Comparison of ENCODE assay signal across 7 mouse cellular contexts in the genomic region with DNA sequence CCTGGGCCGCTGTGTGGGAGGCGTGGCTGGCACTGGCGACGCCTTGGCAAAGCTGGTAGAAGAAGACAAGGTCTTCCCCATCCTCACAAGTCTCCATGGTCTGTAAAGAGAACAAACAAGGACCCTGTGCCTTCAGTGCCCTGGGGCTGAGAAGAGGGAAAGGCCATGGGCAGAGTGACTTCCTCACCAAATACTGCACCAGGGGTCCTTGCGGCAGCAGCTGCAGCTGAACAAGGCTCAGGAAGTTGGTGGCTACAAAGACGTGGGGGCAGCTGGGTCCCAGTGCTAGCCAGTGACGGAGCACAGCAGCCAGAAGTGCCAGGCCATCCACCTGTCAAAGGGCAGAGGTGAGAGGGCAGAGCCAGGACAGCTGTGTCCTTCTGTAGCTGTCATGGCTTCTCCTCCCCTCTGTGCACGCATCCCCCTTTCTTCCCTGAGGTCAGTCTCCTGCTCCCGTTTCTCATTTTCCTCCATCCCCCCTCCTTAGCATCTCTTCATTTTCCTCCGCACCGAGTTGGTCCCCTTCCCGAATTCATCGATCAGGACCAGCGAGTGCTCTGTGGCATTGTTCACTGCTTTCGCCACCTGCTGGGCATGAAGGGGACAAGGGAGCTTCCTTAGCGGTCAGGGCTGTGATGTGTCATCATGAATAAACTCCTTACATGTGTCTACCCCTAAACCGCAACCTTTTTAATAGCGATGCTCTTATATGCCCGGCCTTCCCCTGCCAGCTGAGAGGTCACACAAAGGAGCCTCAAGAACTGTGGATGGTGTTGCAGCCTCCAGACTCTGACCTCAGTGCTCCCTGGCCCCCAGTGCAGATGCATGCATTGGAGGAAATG. TPM values are rescaled to one million over a fixed set of nuclear protein-coding genes. Genes with fewer than 3 reads are reported as not detected.
DNase-seq lines count a peak whose midpoint lies in the region; ATAC-seq and TF ChIP-seq lines count a peak whose summit lies in the region.

No protein-coding gene starts in this region.

- WGBS in spleen, adult 2 months, result 17% methylated on average over 19 of the region's 19 CpGs
- WGBS in forebrain, embryonic 11.5 days, result 33% methylated on average over 19 of the region's 19 CpGs
- WGBS in liver, embryonic 14.5 days (ENCODE audit: insufficient replicate concordance), result 32% methylated on average over 19 of the region's 19 CpGs

- peak overlapping the region; percentile 7; the same call in 1 of the 2 replicates for H3K4me3 ChIP-seq in spleen, adult 2 months (ENCODE audit: extremely low read depth, insufficient read depth, insufficient read length)
- no peak overlapping the region for H3K4me3 ChIP-seq in forebrain, embryonic 11.5 days (ENCODE audit: low read depth, low read length)
- no peak overlapping the region for H3K4me3 ChIP-seq in liver, embryonic 14.5 days (ENCODE audit: insufficient read depth in 1 of 2, low read depth in 2 of 2, low read length in 2 of 2)

- no peak for TF ChIP-seq POLR2A in spleen, adult 2 months (IDR thresholded peaks at IDR 0.05; ENCODE audit: low read depth, low read length)

- ATAC-seq in forebrain, embryonic 11.5 days (replicated peaks; ENCODE audit: low FRiP score), result no peak
- ATAC-seq in liver, embryonic 14.5 days (ENCODE audit: insufficient read depth), result no peak

- no peaks in the 10 kb centered on the region for H3K27me3 ChIP-seq in spleen, adult 2 months (ENCODE audit: control insufficient read depth, insufficient read depth, low read length)
- no peaks in the 10 kb centered on the region for H3K27me3 ChIP-seq in forebrain, embryonic 11.5 days (ENCODE audit: control insufficient read depth, insufficient read depth, low read length)
- H3K27me3 ChIP-seq in liver, embryonic 14.5 days (ENCODE audit: control insufficient read depth, insufficient read depth, low read length), result no peaks in the 10 kb centered on the region

- H3K4me2 ChIP-seq in forebrain, embryonic 11.5 days (ENCODE audit: low read depth, low read length, severe bottlenecking), result no peak overlapping the region
- H3K4me2 ChIP-seq in liver, embryonic 14.5 days (ENCODE audit: low read depth), result no peak overlapping the region

- H3K27ac ChIP-seq in spleen, adult 2 months (ENCODE audit: insufficient read depth, low read length), result no peak overlapping the region
- H3K27ac ChIP-seq in forebrain, embryonic 11.5 days (ENCODE audit: low read depth, low read length), result no peak overlapping the region
- no peak overlapping the region for H3K27ac ChIP-seq in liver, embryonic 14.5 days

- no peaks in the 10 kb centered on the region for H3K9me3 ChIP-seq in forebrain, embryonic 11.5 days (ENCODE audit: control insufficient read depth, low read length)
- no peaks in the 10 kb centered on the region for H3K9me3 ChIP-seq in liver, embryonic 14.5 days (ENCODE audit: control insufficient read depth, low read length)

- DNase-seq in spleen, adult 2 months (ENCODE audit: low read depth in 1 of 2, low spot score in 2 of 2), result peak in 1 of 2 experiments; percentile 43
- no peak for DNase-seq in spleen, adult 12 weeks (ENCODE audit: low spot score)
- peak; percentile 52 for DNase-seq in forebrain, embryonic 11.5 days (ENCODE audit: low spot score)
- DNase-seq in liver, embryonic 14.5 days (ENCODE audit: low read depth in 3 of 3, low spot score in 3 of 3), result no peak
- DNase-seq in natural killer cell, adult 2 months (ENCODE audit: low spot score in 2 of 2), result peak; percentile 55 to 67
- no peak for DNase-seq in ovary, adult 18-20 months (ENCODE audit: low spot score)
- DNase-seq in gastrocnemius, postnatal 14 days, result no peak

- no peak for TF ChIP-seq EP300 in liver, embryonic 14.5 days (IDR thresholded peaks at IDR 0.05; ENCODE audit: low read depth)

- TF ChIP-seq CTCF in spleen, adult 2 months (IDR thresholded peaks at IDR 0.05; ENCODE audit: extremely low read depth, insufficient read depth, insufficient read length, insufficient replicate concordance), result peak; percentile 69; the same call in 1 of the 2 replicates
- TF ChIP-seq CTCF in liver, embryonic 14.5 days (IDR thresholded peaks at IDR 0.05; ENCODE audit: low read depth), result peak; percentile 80

- peaks cover 25% of the 10 kb centered on the region; the same call in 1 of the 2 replicates for H3K4me1 ChIP-seq in spleen, adult 2 months (ENCODE audit: control insufficient read depth, insufficient read depth, insufficient read length)
- H3K4me1 ChIP-seq in forebrain, embryonic 11.5 days (replicated peaks; ENCODE audit: control insufficient read depth, insufficient read depth, low read length), result peaks cover 13% of the 10 kb centered on the region
- peaks cover 6 to 17% of the 10 kb centered on the region in 2 experiments for H3K4me1 ChIP-seq in liver, embryonic 14.5 days (replicated peaks; ENCODE audit: control insufficient read depth in 2 of 2, insufficient read depth in 2 of 2, low read length in 1 of 2)

- H3K36me3 ChIP-seq in spleen, adult 2 months (ENCODE audit: control insufficient read depth, insufficient read depth, low read length), result no peaks in the 10 kb centered on the region
- no peaks in the 10 kb centered on the region for H3K36me3 ChIP-seq in forebrain, embryonic 11.5 days (ENCODE audit: control insufficient read depth, insufficient read depth, low read length)
- no peaks in the 10 kb centered on the region for H3K36me3 ChIP-seq in liver, embryonic 14.5 days (replicated peaks; ENCODE audit: control insufficient read depth, insufficient read depth, low read depth)

- peak overlapping the region; percentile 16; the same call in 1 of the 2 replicates for H3K9ac ChIP-seq in forebrain, embryonic 11.5 days (ENCODE audit: low read length)
- no peak overlapping the region for H3K9ac ChIP-seq in liver, embryonic 14.5 days (replicated peaks)

- intact Hi-C loops in gastrocnemius, postnatal 14 days (cut with DNase I; ENCODE audit: low total_unique reads), result no loop called here

RNA-seq across cellular contexts. Expression of gene Sapcd1, which starts 2.1 kb away (rescaled TPM):
- 7.3 and 14.7 TPM in 2 replicates for polyA plus RNA-seq in spleen, adult 2 months (2012; rRNA removed)
- polyA plus RNA-seq in forebrain, embryonic 11.5 days (2014; fragmentation: Nextera tagmentation; extraction: Ambion mirVana), result 4.0 and 4.1 TPM in 2 replicates
- 2.3 and 2.7 TPM in 2 replicates for polyA plus RNA-seq in liver, embryonic 14.5 days (2012; rRNA removed)
- 2.5 and 2.7 TPM in 2 replicates for polyA plus RNA-seq in liver, embryonic 14.5 days (2014; fragmentation: Nextera tagmentation; extraction: Ambion mirVana)
- 1 to 10 TPM in 1 of 2 experiments, under 1 TPM in 1; 0.38 to 1.5 TPM for total RNA-seq in gastrocnemius, postnatal 14 days (2021)

RNA-seq across cellular contexts. Expression of gene Vwa7, which starts 13.5 kb away (rescaled TPM):
- polyA plus RNA-seq in spleen, adult 2 months (2012; rRNA removed), result 0.72 and 0.90 TPM in 2 replicates
- polyA plus RNA-seq in forebrain, embryonic 11.5 days (2014; fragmentation: Nextera tagmentation; extraction: Ambion mirVana), result 0.15 and 0.27 TPM in 2 replicates
- 0.12 and 0.18 TPM in 2 replicates for polyA plus RNA-seq in liver, embryonic 14.5 days (2012; rRNA removed)
- 0.09 TPM in 1 of 2 replicates, not detected in the other for polyA plus RNA-seq in liver, embryonic 14.5 days (2014; fragmentation: Nextera tagmentation; extraction: Ambion mirVana)
- total RNA-seq in gastrocnemius, postnatal 14 days (2021), result 1 to 10 TPM; 3.7 to 3.9 TPM

RNA-seq across cellular contexts. Expression of gene Msh5, which starts 16.6 kb away (rescaled TPM):
- 8.6 and 9.5 TPM in 2 replicates for polyA plus RNA-seq in spleen, adult 2 months (2012; rRNA removed)
- 5.8 and 7.9 TPM in 2 replicates for polyA plus RNA-seq in forebrain, embryonic 11.5 days (2014; fragmentation: Nextera tagmentation; extraction: Ambion mirVana)
- 3.3 and 4.3 TPM in 2 replicates for polyA plus RNA-seq in liver, embryonic 14.5 days (2012; rRNA removed)
- polyA plus RNA-seq in liver, embryonic 14.5 days (2014; fragmentation: Nextera tagmentation; extraction: Ambion mirVana), result 2.3 and 2.9 TPM in 2 replicates
- under 1 TPM; 0.84 to 0.94 TPM for total RNA-seq in gastrocnemius, postnatal 14 days (2021)

RNA-seq across cellular contexts. Expression of gene Clic1, which starts 19.9 kb away (rescaled TPM):
- polyA plus RNA-seq in spleen, adult 2 months (2012; rRNA removed), result 123 and 134 TPM in 2 replicates
- polyA plus RNA-seq in forebrain, embryonic 11.5 days (2014; fragmentation: Nextera tagmentation; extraction: Ambion mirVana), result 67.7 and 74.5 TPM in 2 replicates
- 76.4 and 78.0 TPM in 2 replicates for polyA plus RNA-seq in liver, embryonic 14.5 days (2012; rRNA removed)
- polyA plus RNA-seq in liver, embryonic 14.5 days (2014; fragmentation: Nextera tagmentation; extraction: Ambion mirVana), result 38.1 and 39.9 TPM in 2 replicates
- total RNA-seq in gastrocnemius, postnatal 14 days (2021), result 10 to 100 TPM; 28.3 to 32.5 TPM

RNA-seq across cellular contexts. Expression of gene Ddah2, which starts 28.9 kb away (rescaled TPM):
- polyA plus RNA-seq in spleen, adult 2 months (2012; rRNA removed), result 18.4 and 18.9 TPM in 2 replicates
- 489 and 543 TPM in 2 replicates for polyA plus RNA-seq in forebrain, embryonic 11.5 days (2014; fragmentation: Nextera tagmentation; extraction: Ambion mirVana)
- 12.0 and 12.3 TPM in 2 replicates for polyA plus RNA-seq in liver, embryonic 14.5 days (2012; rRNA removed)
- 16.1 and 17.3 TPM in 2 replicates for polyA plus RNA-seq in liver, embryonic 14.5 days (2014; fragmentation: Nextera tagmentation; extraction: Ambion mirVana)
- 10 to 100 TPM; 23.4 to 32.2 TPM for total RNA-seq in gastrocnemius, postnatal 14 days (2021)

Comparison
In these comparisons a context has a peak if more than half of its experiments do, and no peak if none do; other contexts are left out.
1. DNase-seq: peak in forebrain, embryonic 11.5 days (single experiment) and natural killer cell, adult 2 months (2 of 2); none in spleen, adult 12 weeks (single experiment), liver, embryonic 14.5 days (0 of 3), ovary, adult 18-20 months (single experiment) and gastrocnemius, postnatal 14 days (single experiment).